Mouse (Mus musculus): ENCODE results near the gene Mbnl1.

DNA sequence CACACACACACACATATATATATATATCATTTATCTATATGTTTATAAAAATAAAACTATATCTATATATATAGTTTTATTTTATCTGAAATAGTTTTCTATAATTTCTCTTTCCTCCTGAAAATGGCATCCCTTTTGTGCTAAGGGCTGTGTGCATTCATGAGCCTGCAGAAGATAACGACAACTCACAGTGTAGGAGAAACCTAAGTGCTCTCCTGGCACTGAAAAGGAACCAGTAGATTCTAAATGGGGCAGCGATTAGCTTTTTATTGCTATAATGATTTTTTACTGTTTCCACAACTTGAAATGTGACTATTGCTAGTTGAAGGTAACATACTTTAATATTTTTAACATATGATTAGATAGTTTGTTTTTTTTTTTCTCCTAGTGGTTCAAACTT, 25.5 kb downstream of the Mbnl1 start:
- TF ChIP-seq CTCF (IDR thresholded peaks at IDR 0.05; ENCODE audit: low read depth, low read length) (no peak), POLR2A (IDR thresholded peaks at IDR 0.05; ENCODE audit: borderline replicate concordance, low read depth, low read length) (no peak)

All from bone marrow macrophage, adult 2 months (primary cell).